Mouse (Mus musculus) olfactory bulb, adult 2 months (tissue): ENCODE data around the gene Cplx3.

Experiments used
- CTCF ChIP-seq: fragments of 200-500 bp; IDR thresholded peaks from 2 replicates; pipeline ENCODE4 v1.5.1; 2012; ENCODE audit warnings: low read depth, mild to moderate bottlenecking, low read length, moderate library complexity; ENCODE audit not compliant: insufficient read depth
- POLR2A ChIP-seq: fragments of 200-500 bp; IDR thresholded peaks from 2 replicates; pipeline ENCODE4 v1.6.1; 2012; ENCODE audit warnings: mild to moderate bottlenecking, low read depth, low read length, moderate library complexity; ENCODE audit not compliant: insufficient read depth

GRCm38 (mm10) chr9:57610359-57610826 is 4.3 kb upstream of the Cplx3 start:
- TF ChIP-seq POLR2A: no peak
- no peak for TF ChIP-seq CTCF
